Mouse (Mus musculus) WW6 (cell line): ENCODE measurements at regions not wholly inside any gene's neighbourhood (a gene's known extent, or its start where the extent isn't known, plus 50 kb on each side); places are given as distances from the start of the nearest gene placed in this dataset.

ENCODE experiments used
- DNase-seq: peaks from one replicate; pipeline ENCODE4 v3.0.0-alpha.2; 2013; ENCODE audit warnings: low read depth, low spot score

GRCm38 (mm10) chr4:142860441-142860840 lies 352.4 kb downstream of the Prdm2 start:
- DNase-seq, result no peak

- DNase-seq, result no peak
Measured at GRCm38 (mm10) chr4:142856626-142857025, 356.2 kb downstream of the Prdm2 start.

- DNase-seq, result no peak
Measured at GRCm38 (mm10) chr4:142855635-142856034, 357.2 kb downstream of the Prdm2 start.

GRCm38 (mm10) chr4:142853924-142854323 lies 358.9 kb downstream of the Prdm2 start:
- DNase-seq, result no peak

- DNase-seq, result no peak
Measured at GRCm38 (mm10) chr4:142845066-142845696, 367.6 kb downstream of the Prdm2 start.

GRCm38 (mm10) chr4:142839540-142839939 lies 373.3 kb downstream of the Prdm2 start:
- no peak for DNase-seq

- no peak for DNase-seq
Measured at GRCm38 (mm10) chr4:142838363-142838964, 374.3 kb downstream of the Prdm2 start.

GRCm38 (mm10) chr4:142837636-142838035 lies 375.2 kb downstream of the Prdm2 start:
- no peak for DNase-seq

- no peak for DNase-seq
Measured at GRCm38 (mm10) chr4:142829711-142830110, 383.1 kb downstream of the Prdm2 start.

GRCm38 (mm10) chr4:142828969-142829368 lies 383.8 kb downstream of the Prdm2 start:
- no peak for DNase-seq

- DNase-seq, result no peak
Measured at GRCm38 (mm10) chr4:142826250-142826893, 386.4 kb downstream of the Prdm2 start.

- DNase-seq, result no peak
Measured at GRCm38 (mm10) chr4:142825786-142826185, 387.0 kb downstream of the Prdm2 start.

GRCm38 (mm10) chr4:142818440-142818839 lies 394.4 kb downstream of the Prdm2 start:
- DNase-seq, result no peak

- DNase-seq, result no peak
Measured at GRCm38 (mm10) chr4:142816986-142817385, 395.8 kb downstream of the Prdm2 start.

- no peak for DNase-seq
Measured at GRCm38 (mm10) chr4:142803819-142804218, 409.0 kb downstream of the Prdm2 start.

- no peak for DNase-seq
Measured at GRCm38 (mm10) chr4:142799291-142799690, 413.5 kb downstream of the Prdm2 start.

GRCm38 (mm10) chr4:142798834-142799233 lies 414.0 kb downstream of the Prdm2 start:
- DNase-seq, result no peak

- no peak for DNase-seq
Measured at GRCm38 (mm10) chr4:142792606-142792970, 420.2 kb downstream of the Prdm2 start.

- no peak for DNase-seq
Measured at GRCm38 (mm10) chr4:142791823-142792605, 420.8 kb downstream of the Prdm2 start.

- DNase-seq, result no peak
Measured at GRCm38 (mm10) chr4:142789048-142789447, 423.7 kb downstream of the Prdm2 start.

GRCm38 (mm10) chr4:142785386-142785785 lies 427.4 kb downstream of the Prdm2 start:
- no peak for DNase-seq

- no peak for DNase-seq
Measured at GRCm38 (mm10) chr4:142776711-142777411, 435.9 kb downstream of the Prdm2 start.
